Mouse (Mus musculus) thymus, adult 2 months (tissue): ENCODE measurements at regions not wholly inside any gene's neighbourhood (a gene's known extent, or its start where the extent isn't known, plus 50 kb on each side); places are given as distances from the start of the nearest gene placed in this dataset.

Experiments
- CTCF ChIP-seq: fragments of 200-500 bp; IDR thresholded peaks from 2 replicates; pipeline ENCODE4 v1.5.1; 2012; ENCODE audit warnings: mild to moderate bottlenecking, control low read depth, low read length, moderate library complexity, borderline replicate concordance; ENCODE audit not compliant: control insufficient read depth, poor library complexity, insufficient read depth; ENCODE audit errors: extremely low read depth
- POLR2A ChIP-seq: fragments of 200-500 bp; IDR thresholded peaks from 2 replicates; pipeline ENCODE4 v1.6.1; 2012; ENCODE audit warnings: mild to moderate bottlenecking, low read length, control low read depth, moderate library complexity; ENCODE audit not compliant: control insufficient read depth, poor library complexity, insufficient read depth; ENCODE audit errors: extremely low read depth

GRCm38 (mm10) chr2:159866391-159866790, 467.6 kb downstream of the Gm826 start:
- TF ChIP-seq CTCF (no peak), POLR2A (no peak)
